Mouse (Mus musculus): ENCODE data around the gene Enc1.

Gene Enc1

DNA sequence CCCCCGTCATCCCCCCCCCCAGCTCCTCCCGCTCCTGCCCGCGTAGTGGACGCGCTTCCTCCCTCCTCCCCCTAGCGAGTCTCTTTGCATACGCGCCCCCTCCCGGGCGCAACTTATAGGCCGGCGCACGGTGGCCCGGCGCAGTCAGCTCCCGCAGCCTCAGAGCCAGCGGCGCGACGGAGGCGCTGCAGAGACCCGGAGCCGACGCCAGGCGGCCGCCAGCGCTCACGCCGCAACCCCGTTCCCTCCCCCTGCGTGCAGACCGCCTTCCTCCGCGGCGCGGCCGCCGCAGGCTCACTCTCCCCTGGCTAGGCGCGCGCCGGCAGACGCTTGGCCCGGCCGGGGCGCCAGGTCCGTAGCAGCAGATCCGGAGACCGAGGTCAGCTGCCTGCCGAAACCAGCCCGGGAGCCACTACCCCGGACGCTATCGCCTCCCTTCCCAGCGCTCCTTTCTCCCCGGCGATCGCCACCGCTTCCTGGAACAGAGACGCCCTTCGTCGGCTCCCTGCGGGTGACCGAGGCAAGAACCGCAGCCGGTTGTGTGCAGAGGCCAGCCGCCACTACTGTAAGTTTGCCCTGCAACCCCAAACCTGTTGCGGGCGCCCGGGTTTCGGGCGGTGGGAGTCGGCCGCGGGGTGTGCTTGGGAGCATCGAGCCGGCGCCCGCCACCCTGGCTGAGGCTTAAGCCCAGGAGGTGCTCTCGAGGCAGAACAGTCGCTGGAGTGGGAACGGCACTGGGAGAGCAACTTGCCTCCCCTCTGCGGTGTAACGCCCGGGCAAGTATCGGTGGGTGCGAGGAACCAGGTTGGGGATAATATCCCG, at the start of gene Enc1:
Gene Enc1, plus strand, starts transcription at position 141 of the 822 bp plus-strand sequence.
- peak; percentile 84 for DNase-seq (ENCODE audit: low read depth, low spot score)

DNA sequence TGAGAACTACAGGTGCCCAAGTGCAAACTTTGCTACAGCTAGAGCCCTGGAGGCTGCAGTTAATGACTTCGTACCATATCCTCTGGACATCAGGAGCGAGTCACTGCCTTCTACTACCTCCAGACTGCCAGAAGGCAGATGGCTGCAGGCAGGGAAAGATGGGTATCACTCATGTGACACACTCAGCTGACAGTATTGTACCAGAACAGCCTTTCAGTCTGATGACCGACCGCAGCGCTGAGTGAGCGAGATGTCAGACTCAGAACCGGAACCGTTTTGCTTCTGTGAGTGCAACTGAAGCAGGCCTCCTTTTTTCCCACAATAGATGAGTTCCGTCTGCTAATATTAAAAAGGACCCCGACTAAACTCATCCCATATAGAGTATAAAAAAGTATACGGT, 48.3 kb upstream of the Enc1 start:
- no peak for DNase-seq (ENCODE audit: low read depth, low spot score)

DNA sequence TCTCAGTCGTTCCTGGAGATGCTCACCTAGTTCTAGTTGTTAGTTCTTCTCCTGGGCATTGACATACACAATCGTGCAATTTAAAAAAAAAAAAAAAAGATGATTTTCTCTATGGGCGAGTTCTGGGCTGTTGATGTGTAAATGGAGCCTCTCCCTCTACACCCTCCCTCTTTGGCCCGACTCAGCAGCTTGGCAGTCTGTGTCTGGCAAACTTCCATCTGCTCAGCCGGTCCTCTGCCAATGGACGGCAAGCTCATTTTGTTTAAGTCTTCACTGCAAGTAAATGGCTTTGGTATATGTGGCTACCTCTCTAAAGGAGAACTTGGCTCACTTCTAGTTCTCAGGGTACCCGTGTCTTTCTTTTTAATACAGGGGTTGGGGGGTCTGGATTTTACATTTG, 47.5 kb upstream of the Enc1 start:
- DNase-seq (ENCODE audit: low read depth, low spot score), result peak; percentile 67

DNA sequence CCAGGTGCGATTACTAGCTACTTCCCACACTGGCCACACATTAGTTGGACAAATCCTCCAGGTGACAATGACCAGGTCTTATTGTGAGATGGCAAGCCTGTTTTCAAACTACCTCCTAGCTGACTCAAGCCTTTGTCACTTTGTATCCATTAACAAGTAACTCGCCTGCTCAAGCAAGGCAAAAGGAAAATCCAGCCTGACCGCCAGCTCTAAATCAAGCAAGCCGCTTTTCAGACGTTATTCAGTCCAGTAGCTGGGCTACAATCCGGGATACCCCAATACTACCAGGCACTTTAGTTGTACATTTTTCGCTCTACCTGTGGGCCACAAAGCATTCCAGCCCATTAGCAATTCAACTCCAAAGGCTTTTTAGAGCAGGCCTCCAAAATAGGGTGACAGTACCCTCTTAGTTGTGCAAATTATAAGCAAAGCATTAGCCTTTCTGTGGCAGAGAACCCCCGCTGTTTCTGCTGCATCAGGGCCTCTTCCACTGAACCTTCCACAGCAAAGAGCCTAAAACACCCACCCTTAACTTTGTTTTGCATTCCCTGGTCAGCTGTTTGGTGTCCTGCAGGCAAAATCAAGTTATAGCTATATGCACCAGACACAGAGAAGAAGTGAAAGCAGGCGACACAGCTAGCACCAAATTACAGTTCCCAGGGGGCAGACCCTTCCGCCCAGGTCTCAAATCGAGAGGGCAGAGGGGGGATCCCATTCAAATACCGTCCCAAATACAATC, 44.5 kb upstream of the Enc1 start:
- no peak for DNase-seq (ENCODE audit: low read depth, low spot score)

DNA sequence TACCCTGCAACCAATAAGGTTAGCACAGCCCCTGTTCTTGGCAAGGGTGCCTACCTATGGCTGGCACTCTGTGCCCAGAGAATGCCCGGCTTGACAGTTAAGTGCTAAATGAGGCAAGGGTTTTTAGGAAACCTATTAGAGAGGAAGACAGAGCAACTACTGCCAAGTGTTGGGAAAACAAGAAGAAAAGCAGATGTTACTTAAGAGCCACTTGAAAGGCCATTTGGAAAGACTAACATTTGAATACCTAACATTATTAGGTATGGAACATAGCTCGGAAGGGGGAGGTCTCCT, 44.0 kb upstream of the Enc1 start:
- no peak for DNase-seq (ENCODE audit: low read depth, low spot score)

DNA sequence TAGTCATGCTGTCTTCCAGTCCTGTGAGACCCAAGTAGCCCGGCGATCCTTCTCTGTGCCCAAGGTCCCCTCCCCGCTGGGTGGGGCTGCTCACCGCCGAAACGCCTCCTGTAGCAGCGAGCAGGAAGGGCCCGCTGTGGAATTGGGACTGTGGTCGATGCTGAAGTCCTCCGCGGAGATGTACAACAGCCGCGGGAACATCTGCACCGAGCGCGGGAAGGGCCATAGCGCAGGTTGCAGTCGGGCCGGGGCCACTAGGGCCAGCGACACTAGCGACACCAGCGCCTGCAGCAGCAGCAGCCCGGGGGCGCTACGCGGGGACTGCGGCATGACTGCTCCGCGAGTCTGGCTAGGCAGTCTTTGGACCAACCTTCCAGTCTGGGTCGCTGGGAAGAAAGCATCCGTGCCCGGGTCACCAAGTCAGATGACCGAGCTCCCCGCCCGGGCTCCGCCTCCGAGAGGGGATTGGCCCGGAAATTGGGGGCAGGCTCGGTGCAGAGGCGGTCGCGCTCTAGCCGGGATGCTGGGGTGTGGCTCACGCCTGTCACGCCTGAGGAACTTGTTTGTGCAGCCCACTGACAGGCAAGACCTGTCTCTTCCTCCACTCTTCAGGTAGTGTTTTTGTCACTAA, 42.9 kb upstream of the Enc1 start, which contains the start of gene Hexb:
Gene Hexb, minus strand, starts transcription at position 426 of the 631 bp plus-strand sequence.
- DNase-seq (ENCODE audit: low read depth, low spot score), result peak; percentile 73

DNA sequence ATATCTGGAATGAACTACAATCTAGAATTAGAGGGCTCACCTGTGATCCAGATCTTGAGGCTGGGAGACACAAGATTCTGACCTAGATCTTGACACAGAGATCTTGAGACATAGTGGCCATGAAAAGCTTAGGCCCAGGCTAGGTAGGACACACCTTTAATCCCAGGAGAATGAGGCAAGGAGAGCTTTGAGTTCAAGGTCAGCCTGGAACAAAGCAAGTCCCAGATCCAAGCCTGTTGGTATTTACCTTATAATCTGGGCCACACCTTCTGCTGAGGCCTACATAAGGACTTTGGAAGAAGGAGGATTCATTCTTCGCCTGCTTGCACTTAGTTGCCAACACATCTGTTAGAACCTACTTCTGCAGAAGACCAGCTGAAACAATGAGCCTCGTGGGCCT, 41.8 kb upstream of the Enc1 start:
- DNase-seq (ENCODE audit: low read depth, low spot score), result no peak

DNA sequence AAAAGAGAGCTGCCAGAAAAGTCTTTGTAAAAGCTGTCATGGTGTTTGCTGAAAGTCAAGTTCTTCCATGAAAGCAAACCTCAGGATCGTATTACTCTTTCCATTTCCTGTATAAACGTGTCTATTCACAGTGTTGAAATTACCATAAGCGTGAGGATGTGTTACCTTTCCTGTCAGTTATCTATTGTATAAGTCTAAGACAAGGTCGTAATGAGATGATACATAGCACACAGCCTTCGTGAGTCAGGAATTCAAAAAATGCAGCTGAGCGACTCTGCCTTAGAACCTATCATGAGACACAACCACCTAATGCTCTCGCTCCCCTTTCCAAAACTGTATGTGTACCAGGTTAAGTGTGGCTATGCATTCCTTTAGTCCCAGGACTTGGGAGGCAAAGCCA, 39.8 kb upstream of the Enc1 start:
- DNase-seq (ENCODE audit: low read depth, low spot score), result no peak

DNA sequence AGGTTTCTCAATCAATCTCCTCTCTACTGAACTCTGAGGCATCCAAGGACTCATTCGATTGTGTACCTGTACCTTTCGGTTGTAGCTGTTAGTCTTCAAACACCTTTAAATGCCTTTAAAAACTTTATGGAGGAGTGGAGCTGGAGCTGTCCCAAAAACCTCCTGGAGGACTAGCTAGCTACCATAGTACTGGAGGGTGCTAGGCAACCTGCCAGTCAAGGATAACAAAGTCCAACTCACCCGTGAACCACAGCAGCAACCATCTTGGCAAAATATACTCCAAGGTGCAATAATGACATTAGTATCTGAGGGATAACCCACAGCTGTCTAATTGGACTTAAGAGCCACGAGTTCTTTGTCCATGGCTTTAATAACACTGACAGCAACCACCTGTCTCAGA, 39.0 kb upstream of the Enc1 start:
- DNase-seq (ENCODE audit: low read depth, low spot score), result no peak

DNA sequence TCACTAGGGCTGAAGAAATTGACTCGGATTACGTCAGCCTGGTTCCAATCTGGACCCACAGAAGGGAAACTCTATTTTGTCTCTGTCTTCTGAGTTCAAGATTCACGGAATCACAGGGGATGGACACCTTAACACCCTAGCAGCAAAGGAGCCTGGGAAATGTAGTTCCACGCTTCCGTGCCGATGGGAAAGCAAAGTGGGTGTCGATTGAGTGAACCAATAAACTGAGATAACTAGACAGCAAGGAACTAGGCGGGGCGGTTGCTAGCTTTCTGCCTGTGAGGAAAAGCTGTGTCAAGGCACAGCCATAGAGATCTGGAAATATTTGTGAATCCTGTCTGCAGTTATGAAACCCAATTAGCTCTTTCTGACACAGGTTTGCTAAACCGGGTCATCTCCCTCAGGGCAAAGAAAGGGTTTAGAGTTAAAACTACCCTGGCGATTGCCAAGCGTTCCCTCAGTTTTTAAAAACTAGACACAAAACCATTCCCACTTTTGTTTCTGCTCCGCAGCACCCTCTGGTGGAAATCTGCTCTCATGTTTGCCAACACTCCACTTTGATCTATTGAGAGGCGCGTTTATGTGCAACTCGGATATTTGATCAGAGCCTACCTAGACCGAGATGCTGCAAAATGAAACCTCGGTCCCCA, 35.7 kb upstream of the Enc1 start:
- DNase-seq (ENCODE audit: low read depth, low spot score), result peak; percentile 88

DNA sequence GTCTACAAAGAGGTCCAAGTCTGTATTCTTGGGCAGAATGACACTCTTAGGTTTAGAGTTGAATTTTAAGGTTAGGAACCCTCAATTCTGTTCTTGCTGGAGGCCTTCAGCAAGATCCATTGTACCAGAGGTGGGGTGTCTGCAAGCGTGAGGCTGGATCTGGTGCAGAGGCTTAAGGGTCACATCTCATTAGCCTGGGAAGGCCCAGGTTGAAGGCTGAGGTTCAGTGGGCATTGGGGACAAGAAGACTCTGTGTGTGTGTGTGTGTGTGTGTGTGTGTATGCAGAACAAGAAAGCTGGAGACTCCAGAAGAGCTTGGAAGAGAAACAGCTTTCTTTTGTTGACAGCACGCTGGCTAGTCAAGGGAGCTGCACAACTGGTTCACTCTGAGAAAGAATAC, 34.9 kb upstream of the Enc1 start:
- DNase-seq (ENCODE audit: low read depth, low spot score), result no peak

DNA sequence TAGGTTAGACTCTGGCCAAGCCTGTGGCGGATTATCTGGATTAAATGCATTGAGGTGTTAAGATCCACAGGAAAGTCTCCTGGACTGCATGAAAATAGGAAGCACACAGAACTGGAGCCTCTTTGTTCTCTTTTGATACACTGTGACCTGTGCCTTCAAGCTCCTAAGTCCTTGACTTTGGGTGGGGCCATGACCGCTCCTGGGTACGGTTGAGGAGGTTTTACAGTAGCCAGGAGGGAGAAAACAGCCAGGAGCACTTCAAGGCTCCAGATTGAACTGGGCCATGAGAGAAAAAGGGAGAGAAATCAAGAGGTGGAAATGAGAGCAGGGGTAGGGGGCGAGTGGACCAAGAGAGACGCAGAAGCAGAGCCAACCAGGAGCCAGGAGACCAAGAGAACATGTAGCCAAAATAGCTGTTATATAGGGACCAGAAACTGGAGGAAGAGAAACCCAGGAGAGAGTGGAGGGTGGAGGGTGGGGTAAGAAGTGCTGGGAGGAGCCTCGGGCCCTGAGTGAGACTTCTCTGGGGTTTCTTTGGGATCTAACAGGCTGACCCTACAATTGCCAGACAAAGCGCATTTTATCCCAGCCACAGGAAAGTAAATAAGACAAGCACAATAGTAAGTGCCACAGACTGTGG, 33.3 kb upstream of the Enc1 start:
- DNase-seq (ENCODE audit: low read depth, low spot score), result no peak

DNA sequence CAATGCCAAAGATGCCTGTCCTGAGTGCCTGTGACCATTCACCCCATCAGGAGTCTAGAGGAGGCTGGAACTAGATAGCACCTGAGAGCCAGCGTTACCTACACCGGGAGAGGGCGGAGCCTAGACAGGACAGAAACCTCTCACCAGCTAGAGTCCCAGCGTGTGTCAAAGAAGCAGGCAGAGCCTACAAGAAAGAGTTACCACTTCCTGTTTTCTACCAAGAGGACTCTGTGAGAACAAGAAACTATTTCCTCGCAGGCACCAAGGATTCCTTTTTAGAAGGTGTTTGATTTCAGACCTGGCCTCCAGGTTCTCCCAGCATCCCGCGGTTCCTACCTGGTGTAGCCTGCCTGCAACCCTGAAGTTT, 32.8 kb upstream of the Enc1 start:
- DNase-seq (ENCODE audit: low read depth, low spot score), result no peak

DNA sequence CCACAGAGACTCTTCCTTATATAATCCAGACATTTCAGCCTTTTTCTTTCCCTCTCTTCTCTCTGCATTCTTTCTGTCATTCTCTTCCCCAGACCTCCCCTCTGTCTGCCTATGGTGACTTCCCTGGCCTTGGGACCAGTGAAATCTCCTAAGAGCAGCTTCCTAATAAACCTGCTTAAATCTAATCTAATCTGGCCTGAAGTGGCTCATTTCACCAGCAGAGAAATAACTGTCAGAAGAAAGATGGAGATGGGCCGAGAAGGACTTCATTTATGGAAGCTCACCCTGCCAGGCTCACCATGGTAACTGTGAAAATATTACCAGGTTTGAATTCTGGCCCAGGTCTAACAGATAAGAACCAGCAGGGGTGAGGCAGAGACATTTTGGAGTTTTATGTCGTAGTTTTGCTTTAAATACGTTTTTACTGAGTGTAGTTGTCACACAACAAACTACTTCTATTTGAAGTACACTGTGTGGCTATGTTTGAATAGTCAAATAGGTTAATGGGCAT, 32.4 kb upstream of the Enc1 start:
- DNase-seq (ENCODE audit: low read depth, low spot score), result no peak

DNA sequence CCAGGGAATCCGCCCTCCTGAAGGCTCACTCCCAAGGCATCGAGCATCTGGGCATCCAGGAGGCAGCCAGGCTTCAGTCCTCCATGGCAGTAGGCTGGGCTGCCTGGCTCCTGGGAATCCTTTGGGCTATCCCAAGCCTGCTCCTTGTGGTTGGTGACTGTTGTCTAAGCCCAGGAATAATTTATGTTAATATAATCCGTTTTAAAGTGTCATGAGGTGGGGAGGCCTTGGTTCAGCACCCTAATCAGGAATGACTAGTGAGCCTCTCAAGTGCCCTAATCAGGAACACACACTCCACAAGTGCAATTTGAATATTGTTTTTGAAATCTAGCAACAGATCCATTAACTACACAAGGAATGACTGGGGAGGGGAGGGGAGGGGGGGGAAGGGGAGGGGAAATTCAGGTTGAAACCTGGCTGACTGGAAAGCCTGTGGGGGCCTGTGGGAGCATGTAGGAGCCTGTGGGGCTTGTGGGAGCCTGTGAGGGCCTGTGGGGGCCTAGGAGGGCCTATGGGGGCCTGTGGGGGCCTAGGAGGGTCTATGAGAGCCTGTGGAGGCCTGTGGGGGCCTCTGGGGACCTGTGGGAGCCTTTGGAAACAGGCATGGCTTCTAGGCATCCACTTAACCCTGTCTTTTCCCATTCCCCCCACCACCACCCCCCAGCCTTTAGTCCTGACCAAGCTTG, 26.2 kb upstream of the Enc1 start:
- no peak for DNase-seq (ENCODE audit: low read depth, low spot score)

DNA sequence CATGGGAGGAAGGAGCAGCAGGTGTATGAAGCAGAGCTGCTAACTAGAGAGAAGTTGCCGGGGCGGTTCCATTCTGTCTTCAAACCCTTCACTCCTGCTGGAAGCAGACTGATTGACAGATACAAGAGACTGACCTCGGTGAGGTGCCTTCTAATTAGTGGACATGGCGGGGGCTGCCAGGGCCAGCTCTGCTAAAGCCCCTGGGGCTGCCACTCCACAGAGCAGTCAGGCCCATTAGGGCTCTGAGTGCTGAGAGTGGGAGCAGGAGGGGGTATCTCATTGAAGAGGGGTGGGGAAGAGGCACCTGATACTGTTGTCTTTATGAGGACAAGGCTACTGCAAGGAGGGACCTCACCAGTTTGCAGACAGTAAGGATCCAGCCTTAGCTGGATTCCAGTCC, 25.3 kb upstream of the Enc1 start:
- no peak for DNase-seq (ENCODE audit: low read depth, low spot score)

DNA sequence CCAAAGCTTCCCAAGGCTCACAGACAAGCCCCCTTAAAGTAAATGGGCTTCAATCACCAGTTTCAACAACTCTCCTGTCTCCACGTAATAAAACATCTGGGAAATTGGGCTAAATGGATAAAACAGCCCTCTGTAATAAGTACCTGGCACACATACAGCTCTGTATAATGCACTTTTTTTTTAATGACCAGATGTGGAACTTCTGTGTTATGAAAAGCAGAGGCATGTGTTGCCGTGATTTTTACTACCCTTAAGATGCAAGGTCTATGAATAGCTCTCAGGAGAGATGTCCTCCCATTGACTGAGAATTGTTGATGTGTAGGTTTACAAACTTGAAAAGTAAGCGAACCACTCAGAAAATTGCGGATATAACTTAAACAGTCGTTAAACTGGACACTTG, 24.7 kb upstream of the Enc1 start:
- DNase-seq (ENCODE audit: low read depth, low spot score), result no peak

DNA sequence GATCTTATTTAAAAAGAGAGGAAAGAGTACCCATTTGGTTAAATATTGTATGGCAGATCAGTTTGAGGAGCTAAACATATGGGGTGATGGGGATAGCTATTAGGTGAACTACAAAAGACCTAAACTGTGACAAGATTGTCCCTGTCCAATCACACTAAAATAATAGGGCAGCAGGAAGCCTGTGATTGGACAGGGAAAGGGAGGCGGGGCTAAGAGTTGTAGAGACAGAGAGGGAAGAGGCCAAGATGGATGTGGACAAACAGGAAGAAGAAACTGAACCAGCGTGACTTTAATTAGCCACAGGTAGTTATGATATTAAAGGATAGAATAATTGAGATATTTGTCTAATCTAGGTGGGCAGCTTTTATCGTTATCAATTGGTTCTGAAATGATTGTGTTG, 20.9 kb upstream of the Enc1 start:
- DNase-seq (ENCODE audit: low read depth, low spot score), result no peak

DNA sequence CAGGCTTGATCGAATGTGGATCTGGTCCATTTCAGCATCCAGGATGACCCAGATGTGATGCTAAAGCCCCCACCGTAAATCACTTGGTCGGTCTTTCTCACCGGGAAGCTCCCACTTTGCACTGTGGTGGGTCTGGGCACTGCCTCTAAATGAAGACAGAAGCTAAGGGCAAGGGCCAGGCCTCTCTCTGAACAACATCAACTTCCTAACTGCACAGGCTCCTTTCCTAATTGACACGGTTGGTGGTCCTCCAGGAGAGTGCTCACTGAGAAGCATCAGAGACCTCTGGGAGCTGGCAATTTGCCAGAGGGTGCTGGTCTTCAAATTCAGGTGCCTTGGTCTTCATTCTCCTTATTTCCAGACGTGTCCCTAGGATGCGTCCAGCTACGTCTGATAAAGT, 17.0 kb upstream of the Enc1 start:
- no peak for DNase-seq (ENCODE audit: low read depth, low spot score)

DNA sequence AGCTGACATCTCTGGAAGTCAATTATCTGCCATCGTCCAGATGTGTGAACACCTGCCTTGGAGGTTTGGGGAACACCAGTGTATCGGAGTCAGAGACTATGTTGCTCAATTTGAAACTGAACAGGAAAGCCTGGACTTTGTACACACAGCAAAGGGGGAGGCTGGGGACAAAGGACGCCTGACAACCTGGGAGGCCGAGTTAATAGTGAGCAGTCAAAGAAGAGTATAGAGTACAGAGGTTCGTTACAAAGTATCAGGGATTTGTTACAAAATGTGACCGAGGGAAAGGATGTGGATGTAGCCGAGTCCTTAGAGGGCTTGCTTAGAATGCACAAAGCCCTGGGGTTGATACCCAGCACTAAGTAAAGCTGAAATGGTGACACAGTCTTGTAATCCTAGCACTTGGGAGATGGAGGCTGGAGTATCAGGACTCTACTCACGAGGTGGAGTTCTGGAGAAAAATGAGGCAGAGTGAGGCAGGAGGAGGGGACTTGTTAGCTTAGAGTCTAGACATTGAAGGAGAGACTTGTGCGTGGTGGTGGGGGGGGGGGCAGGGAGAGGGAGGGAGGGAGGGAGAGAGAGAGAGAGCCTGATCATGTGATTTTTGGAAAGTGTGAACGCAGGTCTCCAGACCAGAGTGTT, 16.4 kb upstream of the Enc1 start:
- DNase-seq (ENCODE audit: low read depth, low spot score), result no peak

DNA sequence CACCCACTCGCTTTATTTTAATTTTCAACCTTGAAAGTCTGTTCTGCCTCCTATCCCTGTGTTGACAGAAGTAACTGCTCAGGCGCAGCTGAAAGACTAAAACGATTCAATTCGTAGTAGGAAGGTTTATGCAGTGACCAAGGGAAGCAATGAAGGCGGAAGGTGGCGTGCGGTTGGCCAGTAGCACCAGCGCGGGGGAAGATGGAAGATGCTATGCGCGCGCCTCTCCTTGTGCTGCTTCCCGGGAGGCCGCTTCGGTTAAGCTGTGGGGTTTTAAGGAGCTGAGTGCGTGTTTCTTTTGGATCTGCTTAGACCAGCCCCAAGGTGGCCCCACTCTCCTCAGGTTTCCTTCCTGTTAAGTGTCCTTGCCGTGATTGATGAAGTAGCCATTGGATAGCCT, 15.8 kb upstream of the Enc1 start:
- no peak for DNase-seq (ENCODE audit: low read depth, low spot score)
